Mouse (Mus musculus) intestine, embryonic 16.5 days (tissue): ENCODE data around the gene Nrxn2. TPM values are rescaled to one million over a fixed set of nuclear protein-coding genes. Genes with fewer than 3 reads are reported as not detected.

ENCODE experiments used
- ATAC-seq: fragments of 200-750 bp; cut with Nextera tagmentation; 2 replicates; pipeline ENCODE4 v1.8.0; 2017; ENCODE audit warnings: moderate TSS enrichment, moderate library complexity
- H3K27ac ChIP-seq: fragments of 300-500 bp; sonication (generic); 2 replicates; pipeline ENCODE4 v1.5.1; 2014; ENCODE audit warnings: mild to moderate bottlenecking, low read length
- H3K27me3 ChIP-seq: fragments of 300-500 bp; sonication (generic); replicated peaks from 2 replicates; pipeline ENCODE4 v1.6.1; 2014; ENCODE audit warnings: low read length, control low read depth, mixed read lengths; ENCODE audit not compliant: control insufficient read depth, insufficient read depth
- H3K36me3 ChIP-seq: fragments of 300-500 bp; sonication (generic); 2 replicates; pipeline ENCODE4 v1.6.1; 2014; ENCODE audit warnings: low read length, control low read depth; ENCODE audit not compliant: control insufficient read depth, insufficient read depth
- H3K4me1 ChIP-seq: fragments of 300-500 bp; sonication (generic); 2 replicates; pipeline ENCODE4 v1.6.1; 2014; ENCODE audit warnings: low read length, control low read depth, mixed read lengths; ENCODE audit not compliant: control insufficient read depth, insufficient read depth
- H3K4me2 ChIP-seq: fragments of 300-500 bp; sonication (generic); 2 replicates; pipeline ENCODE4 v1.6.1; 2014; ENCODE audit warnings: low read depth, low read length, control low read depth
- H3K4me3 ChIP-seq: fragments of 300-500 bp; sonication (generic); 2 replicates; pipeline ENCODE4 v1.5.1; 2014; ENCODE audit warnings: mild to moderate bottlenecking, low read length
- H3K9ac ChIP-seq: fragments of 300-500 bp; sonication (generic); 2 replicates; pipeline ENCODE4 v1.6.1; 2014; ENCODE audit warnings: low read depth, low read length
- H3K9me3 ChIP-seq: fragments of 300-500 bp; sonication (generic); 2 replicates; pipeline ENCODE4 v1.6.1; 2016; ENCODE audit warnings: low read length, control low read depth; ENCODE audit not compliant: control insufficient read depth
- WGBS: fragments of 180-500 bp; shearing (Covaris S2); extraction: QIAGEN DNeasy Blood & Tissue Kit; methylation state at CpG from one replicate; pipeline ENCODE4 v1.1.7; 2014; 5-methylcytosine and 5-hydroxymethylcytosine counted together
- polyA plus RNA-seq: library from polyadenylated mRNA; unstranded; fragments of >200 nt; fragmentation: Nextera tagmentation; extraction: Ambion mirVana; gene quantifications from 2 replicates; pipeline ENCODE4 v1.2.1, GENCODE M21; 2015

Gene Nrxn2
- polyA plus RNA-seq, 1 experiment from 2014 or later = 0.97 TPM

DNA sequence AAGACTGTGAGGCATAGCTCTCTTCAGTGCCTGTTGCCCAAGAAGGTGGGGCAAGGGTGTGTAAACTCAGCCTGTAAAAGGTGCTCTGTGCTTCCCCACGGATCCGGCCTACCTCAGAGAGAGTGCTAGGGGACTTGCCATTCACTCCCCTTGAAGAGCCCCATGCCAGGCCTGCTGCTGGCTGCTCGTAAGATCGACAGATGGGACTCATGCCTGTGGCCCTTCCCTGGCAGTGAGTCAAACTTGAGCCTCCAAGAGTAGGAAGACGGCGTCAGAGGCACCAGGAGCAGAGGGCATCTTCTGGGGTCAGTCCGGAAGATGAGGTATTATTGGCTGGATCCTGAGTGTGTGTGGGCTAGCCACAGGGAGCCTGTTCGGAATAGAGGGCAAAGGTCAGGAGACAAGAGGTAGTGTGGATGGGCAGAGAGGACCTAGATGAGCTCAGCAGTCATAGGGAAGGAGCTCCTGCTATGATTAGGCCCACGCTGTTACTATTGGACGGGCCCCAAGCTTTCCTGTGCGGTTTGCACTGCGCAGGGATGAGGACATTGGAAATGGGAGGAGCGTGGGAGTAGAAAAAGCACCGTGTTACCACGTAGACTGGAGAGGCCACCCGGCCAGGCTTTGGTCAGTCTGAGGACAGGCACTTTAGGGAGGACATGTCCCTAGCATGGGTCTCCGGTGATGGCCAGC, 109.5 kb downstream of the Nrxn2 start:
- Histone ChIP-seq H3K4me1 (peaks cover 19% of the 10 kb centered on the region), H3K36me3 (no peaks in the 10 kb centered on the region), H3K4me3 (no peak overlapping the region), H3K9me3 (no peaks in the 10 kb centered on the region), H3K27me3 (peaks cover 22% of the 10 kb centered on the region), H3K9ac (no peak overlapping the region), H3K4me2 (no peak overlapping the region), H3K27ac (no peak overlapping the region)
- WGBS = 77% methylated on average over 17 of the region's 17 CpGs
- ATAC-seq = no peak

DNA sequence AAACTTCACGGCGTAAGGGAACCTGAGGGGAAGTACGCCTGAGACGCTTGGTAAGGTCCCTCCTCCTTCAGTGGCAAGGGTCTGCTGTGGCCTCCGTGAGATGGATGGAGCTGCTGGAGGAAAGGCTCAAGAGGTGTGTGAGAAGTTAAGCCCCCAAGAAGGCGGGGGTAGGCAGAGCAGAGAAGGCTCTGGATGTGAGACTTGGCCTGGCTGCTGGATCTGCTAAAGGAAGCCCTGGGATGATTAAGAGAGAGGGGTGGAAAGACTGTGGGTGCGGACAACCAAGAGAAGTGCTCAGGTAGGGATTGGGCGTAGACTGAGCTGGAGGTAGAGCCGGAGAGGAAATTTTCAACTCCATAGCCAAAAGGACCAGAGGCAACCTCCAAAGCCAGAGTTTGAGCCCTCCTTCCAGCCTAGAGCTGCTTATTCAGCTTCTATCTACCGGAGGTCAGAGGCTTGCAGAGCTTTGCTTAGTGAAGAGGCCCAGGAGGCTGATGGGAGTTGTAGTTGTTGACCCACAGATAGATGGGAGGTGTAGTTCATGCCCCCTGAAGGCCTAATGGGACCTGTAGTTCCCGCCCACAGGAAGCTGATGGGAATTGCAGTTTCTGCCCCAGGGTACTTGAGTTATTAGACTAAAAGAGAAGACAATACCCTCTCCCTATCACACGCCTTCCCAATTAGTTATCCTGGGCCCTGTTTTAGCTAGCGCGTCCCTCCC, 110.9 kb downstream of the Nrxn2 start:
- Histone ChIP-seq H3K9ac (no peak overlapping the region), H3K4me1 (peaks cover 19% of the 10 kb centered on the region), H3K27ac (no peak overlapping the region), H3K9me3 (no peaks in the 10 kb centered on the region), H3K36me3 (no peaks in the 10 kb centered on the region), H3K27me3 (peaks cover 22% of the 10 kb centered on the region), H3K4me2 (no peak overlapping the region), H3K4me3 (no peak overlapping the region)
- peak; percentile 46; the same call in 1 of the 2 replicates for ATAC-seq
- 61% methylated on average over 14 of the region's 14 CpGs for WGBS

DNA sequence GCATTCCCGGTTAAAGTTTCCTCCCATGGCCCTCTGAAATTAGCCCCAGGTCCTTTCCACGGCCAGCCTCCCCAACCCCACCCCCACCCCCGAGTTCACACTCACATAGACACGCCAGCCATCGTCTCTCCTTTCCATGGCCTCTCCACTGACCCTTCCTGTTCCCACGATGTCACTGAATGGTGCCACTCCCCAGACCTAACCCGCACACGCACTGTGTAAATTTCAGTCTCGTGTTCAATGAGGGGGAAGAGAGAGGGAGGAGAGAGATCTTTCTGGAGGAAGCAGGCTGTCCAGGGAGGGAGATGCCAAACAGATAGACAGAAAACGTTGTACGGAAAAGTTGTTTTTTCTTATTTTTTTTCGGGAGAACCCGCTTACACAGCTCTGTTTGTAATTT, 111.8 kb downstream of the Nrxn2 start:
- Histone ChIP-seq H3K9me3 (no peaks in the 10 kb centered on the region), H3K4me2 (no peak overlapping the region), H3K27ac (no peak overlapping the region), H3K27me3 (peaks cover 18% of the 10 kb centered on the region), H3K4me3 (no peak overlapping the region), H3K4me1 (peaks cover 19% of the 10 kb centered on the region), H3K36me3 (no peaks in the 10 kb centered on the region), H3K9ac (no peak overlapping the region)
- no peak for ATAC-seq
- 34% methylated on average over 13 of the region's 13 CpGs for WGBS

DNA sequence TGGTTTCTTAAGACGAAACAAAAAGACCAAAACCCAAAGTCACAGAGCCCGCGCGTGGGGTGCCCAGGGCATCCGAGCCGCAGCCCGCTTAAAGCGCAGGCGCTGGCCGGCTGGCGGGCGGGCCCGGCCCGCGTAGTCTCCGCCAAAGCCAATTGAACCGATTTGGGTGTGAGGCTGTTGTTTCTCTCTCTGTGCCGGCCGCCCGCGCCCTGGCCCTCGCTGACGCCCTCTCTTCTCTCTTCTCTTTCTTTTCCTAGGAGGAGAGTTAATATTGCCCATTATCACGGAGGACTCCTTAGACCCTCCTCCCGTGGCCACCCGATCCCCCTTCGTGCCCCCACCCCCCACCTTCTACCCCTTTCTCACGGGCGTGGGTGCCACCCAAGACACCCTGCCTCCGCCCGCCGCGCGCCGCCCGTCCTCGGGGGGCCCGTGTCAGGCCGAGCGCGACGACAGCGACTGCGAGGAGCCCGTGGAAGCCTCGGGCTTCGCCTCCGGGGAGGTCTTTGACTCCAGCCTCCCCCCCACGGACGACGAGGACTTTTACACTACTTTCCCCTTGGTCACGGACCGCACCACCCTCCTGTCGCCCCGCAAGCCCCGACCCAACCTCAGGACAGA, 112.6 kb downstream of the Nrxn2 start:
- H3K4me3 ChIP-seq = peak overlapping the region; percentile 49
- peak overlapping the region; percentile 80 for H3K4me2 ChIP-seq
- H3K9ac ChIP-seq = peak overlapping the region; percentile 67
- 1% methylated on average over 56 of the region's 56 CpGs for WGBS
- no peaks in the 10 kb centered on the region for H3K9me3 ChIP-seq
- H3K4me1 ChIP-seq = peaks cover 19% of the 10 kb centered on the region
- H3K27me3 ChIP-seq = peaks cover 18% of the 10 kb centered on the region
- no peak for ATAC-seq
- H3K36me3 ChIP-seq = no peaks in the 10 kb centered on the region
- no peak overlapping the region for H3K27ac ChIP-seq

DNA sequence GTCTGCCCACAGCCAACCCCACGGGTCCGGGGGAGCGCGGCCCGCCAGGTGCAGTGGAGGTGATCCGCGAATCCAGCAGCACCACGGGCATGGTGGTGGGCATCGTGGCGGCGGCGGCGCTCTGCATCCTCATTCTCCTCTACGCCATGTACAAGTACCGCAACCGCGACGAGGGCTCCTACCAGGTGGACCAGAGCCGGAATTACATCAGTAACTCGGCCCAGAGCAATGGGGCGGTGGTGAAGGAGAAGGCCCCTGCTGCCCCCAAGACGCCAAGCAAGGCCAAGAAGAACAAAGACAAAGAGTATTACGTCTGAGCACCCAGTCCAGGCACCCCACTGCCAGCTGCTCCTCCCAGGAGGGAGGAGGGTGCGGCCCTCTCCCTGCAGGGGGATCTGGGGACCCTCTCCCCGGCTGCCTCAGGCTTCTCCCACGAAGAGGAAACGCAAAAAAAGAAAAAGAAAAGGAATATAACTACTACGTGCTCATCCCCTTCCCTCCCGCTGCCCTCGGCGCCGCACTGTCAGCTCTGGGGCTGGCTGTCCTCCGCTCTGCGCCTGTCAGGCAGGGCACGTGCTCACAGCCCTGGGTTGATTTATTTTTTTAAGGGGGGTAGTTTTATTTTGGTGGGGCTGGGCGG, 113.4 kb downstream of the Nrxn2 start:
- Histone ChIP-seq H3K4me2 (peak overlapping the region; percentile 80), H3K27me3 (peaks cover 18% of the 10 kb centered on the region), H3K4me3 (peak overlapping the region; percentile 49), H3K27ac (no peak overlapping the region), H3K36me3 (no peaks in the 10 kb centered on the region), H3K9ac (peak overlapping the region; percentile 67), H3K9me3 (no peaks in the 10 kb centered on the region), H3K4me1 (peaks cover 19% of the 10 kb centered on the region)
- peak; percentile 41 for ATAC-seq
- WGBS = 1% methylated on average over 36 of the region's 36 CpGs

DNA sequence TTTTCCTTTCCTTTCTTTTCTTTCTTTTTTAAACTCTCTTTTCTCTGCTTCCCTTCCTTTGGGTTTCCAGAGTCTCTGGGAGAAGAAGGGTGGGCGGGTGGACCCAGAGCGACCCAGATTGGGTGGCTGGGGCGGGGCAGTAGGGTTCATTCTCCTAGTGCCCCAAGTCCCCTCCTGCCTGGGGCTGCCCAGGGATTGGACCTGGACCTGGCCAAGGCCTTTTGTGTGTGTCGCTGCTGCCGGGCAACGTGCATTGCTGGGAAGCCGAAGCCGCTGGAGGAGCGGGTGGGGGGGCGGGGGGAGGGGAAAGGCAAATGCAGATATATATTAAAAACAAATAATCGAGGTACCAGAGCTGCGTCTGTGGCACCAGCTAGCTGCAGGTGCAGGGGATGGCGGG, 114.1 kb downstream of the Nrxn2 start:
- Histone ChIP-seq H3K4me1 (peaks cover 19% of the 10 kb centered on the region), H3K4me2 (peak overlapping the region; percentile 80), H3K27ac (no peak overlapping the region), H3K4me3 (peak overlapping the region; percentile 49), H3K9ac (no peak overlapping the region), H3K36me3 (no peaks in the 10 kb centered on the region), H3K27me3 (peaks cover 18% of the 10 kb centered on the region), H3K9me3 (no peaks in the 10 kb centered on the region)
- WGBS = 15% methylated on average over 13 of the region's 13 CpGs
- ATAC-seq = no peak

DNA sequence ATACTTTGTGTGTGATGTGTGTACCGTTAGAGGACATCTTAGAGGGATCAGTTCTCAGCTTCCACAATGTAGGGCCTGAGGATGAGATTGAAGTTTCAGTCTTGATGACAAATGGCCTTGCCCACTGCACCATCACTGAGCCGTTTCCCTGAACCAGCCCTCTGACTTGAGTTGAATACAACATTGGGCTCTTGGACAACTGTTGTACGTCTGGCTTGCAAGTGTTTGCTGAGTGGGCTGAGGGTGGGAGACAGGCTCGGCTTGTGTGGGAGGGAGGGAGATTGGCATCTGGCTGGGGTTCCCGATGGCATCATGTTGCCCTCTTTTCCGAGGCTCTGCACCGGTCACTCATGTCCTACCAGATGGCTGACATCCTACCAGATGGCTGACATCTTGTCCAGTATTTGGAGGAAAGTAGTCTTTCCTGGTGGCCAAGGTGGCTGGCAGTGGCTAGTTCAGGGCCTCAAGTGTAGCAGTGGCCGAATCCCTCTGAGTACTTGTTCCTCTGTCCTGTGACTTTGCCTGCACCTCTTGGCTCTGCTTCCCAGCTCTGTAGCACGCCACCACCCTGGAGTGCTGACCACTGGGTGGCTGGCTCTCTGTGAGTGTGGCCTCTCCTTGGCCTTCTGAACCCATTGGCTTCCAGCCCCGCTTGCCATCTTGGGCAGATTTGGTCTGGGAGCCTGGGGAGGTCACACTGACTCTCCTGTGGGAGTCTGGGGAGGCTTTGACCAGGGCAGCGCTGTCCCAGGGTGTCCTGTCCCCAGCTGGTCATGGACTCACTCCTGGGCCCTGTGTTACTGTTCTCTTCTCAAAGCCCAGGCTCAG, 115.0 kb downstream of the Nrxn2 start:
- 75% methylated on average over 11 of the region's 11 CpGs for WGBS
- Histone ChIP-seq H3K27me3 (peaks cover 18% of the 10 kb centered on the region), H3K4me2 (no peak overlapping the region), H3K4me3 (no peak overlapping the region), H3K4me1 (peaks cover 19% of the 10 kb centered on the region), H3K9ac (no peak overlapping the region), H3K9me3 (no peaks in the 10 kb centered on the region), H3K27ac (no peak overlapping the region), H3K36me3 (no peaks in the 10 kb centered on the region)
- no peak for ATAC-seq

DNA sequence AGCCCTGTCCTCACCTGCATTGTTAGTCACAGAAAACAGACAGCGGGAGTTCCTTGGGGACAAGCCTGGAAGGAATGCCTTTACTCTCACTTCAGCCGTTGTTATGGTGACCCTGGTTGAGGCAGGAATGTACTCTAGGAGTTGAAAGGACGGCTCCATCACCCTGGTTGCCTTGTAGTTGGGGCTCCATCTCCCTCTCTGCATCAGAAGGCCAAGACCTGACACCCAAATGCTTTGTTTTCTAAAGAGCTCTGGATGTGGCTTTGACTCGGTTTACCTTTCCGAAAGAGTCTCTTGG, 115.5 kb downstream of the Nrxn2 start:
- no peak for ATAC-seq
- WGBS = 61% methylated on average over 5 of the region's 5 CpGs
- H3K9ac ChIP-seq = no peak overlapping the region
- peaks cover 18% of the 10 kb centered on the region for H3K27me3 ChIP-seq
- no peaks in the 10 kb centered on the region for H3K36me3 ChIP-seq
- H3K27ac ChIP-seq = no peak overlapping the region
- H3K9me3 ChIP-seq = no peaks in the 10 kb centered on the region
- no peak overlapping the region for H3K4me3 ChIP-seq
- peaks cover 19% of the 10 kb centered on the region for H3K4me1 ChIP-seq
- H3K4me2 ChIP-seq = no peak overlapping the region

DNA sequence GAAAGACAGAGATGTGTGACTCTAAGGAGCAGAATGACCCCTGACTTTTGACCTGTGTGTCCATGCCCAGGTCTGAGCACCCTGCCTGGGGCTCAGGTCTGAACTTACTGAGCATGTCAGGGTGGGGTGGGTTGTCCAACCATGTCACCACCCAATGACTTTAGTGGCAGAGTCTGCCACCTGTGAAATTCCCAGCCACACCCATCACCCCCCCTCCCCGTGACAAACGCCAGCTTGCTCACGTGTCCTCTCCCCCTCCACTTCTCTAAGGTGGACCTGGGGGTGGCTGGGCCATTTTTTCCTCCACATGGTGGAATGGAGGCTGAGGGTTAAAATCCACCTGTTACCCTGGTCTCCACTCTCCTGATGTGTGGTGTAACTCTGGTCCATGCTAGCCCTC, 117.7 kb downstream of the Nrxn2 start:
- no peak overlapping the region for H3K27ac ChIP-seq
- peaks cover 15% of the 10 kb centered on the region for H3K4me1 ChIP-seq
- H3K36me3 ChIP-seq = no peaks in the 10 kb centered on the region
- no peak overlapping the region for H3K4me2 ChIP-seq
- H3K4me3 ChIP-seq = no peak overlapping the region
- ATAC-seq = no peak
- peaks cover 11% of the 10 kb centered on the region for H3K27me3 ChIP-seq
- no peaks in the 10 kb centered on the region for H3K9me3 ChIP-seq
- H3K9ac ChIP-seq = no peak overlapping the region
- 66% methylated on average over 3 of the region's 3 CpGs for WGBS
